16 mouse cellular contexts compared by ENCODE assay signal in the genomic region with DNA sequence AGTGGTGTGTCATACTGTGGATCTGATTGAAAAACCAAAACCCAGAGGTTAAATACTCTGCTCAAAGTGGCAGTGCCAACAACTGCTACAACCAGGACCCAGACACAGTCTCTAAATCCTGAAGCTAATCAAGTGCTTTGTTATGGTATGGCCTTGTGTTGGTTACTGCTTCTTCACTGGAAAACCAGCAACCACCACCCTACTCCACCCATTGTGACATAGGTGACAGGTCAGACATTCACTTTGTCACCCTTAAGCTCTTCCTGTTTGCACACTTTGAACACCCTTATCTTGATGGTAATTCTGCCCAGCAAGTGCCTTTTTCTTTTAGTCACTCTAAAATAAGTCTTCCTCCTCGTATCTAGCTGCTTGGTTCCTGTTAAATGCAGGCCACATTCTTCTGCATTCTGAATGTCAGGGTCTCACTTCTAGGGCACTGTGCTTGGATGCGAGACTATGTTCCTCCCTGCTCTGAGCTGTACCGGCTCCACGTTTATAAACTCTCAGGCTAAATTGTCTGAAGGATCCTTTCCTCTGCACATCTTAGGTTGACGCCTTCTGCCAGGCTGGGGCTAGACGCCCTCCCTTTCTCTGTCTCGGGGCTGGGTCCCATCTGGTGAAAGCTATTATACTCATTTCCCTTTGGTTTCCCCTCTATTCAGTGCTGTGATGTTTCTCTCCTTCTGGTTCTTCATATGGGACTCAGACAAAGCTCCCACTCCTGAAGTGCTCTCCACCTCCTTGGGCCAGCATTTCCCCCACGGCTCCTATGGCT. TPM values are rescaled to one million over a fixed set of nuclear protein-coding genes. Genes with fewer than 3 reads are reported as not detected.
DNase-seq lines count a peak whose midpoint lies in the region; ATAC-seq lines count a peak whose summit lies in the region.
"Had no signal": no experiment of that assay in that cellular context is flagged by ENCODE, and none has a peak within 500 bp of the region (broad histone marks: within the 10 kb centered on the region; RNA-seq: fewer than 3 reads in every experiment).

No protein-coding gene starts in this region.

- intact Hi-C loops in gastrocnemius, postnatal 14 days (cut with DNase I; ENCODE audit: low total_unique reads), result no loop called here

- ATAC-seq in megakaryocyte, adult 5-6 weeks (ENCODE audit: poor library complexity, severe bottlenecking), result peak; percentile 68
- ATAC-seq: midbrain, embryonic 16.5 days had no signal

- peak; percentile 11 for DNase-seq in adrenal gland, adult 2 months
- no peak for DNase-seq in adrenal gland, adult 18-20 months (ENCODE audit: low spot score in 2 of 2)
- DNase-seq in spleen, postnatal 36 days (ENCODE audit: low spot score in 2 of 2), result peak; percentile 35 to 36
- DNase-seq in spleen, adult 18-20 months, result no peak
- DNase-seq in thymus, postnatal 4 days, result peak; percentile 51
- DNase-seq in frontal cortex, postnatal 36 days (ENCODE audit: low spot score in 2 of 2), result no peak
- DNase-seq in gastrocnemius, postnatal 14 days, result no peak
- DNase-seq: adrenal gland, postnatal 14 days; embryo, embryonic 11 days; heart, postnatal 14 days; kidney, adult 2 months; lung, adult 2 months; right cerebral cortex, postnatal 14 days had no signal

RNA-seq across cellular contexts. Expression of a gene that starts 30.8 kb away (rescaled TPM):
- not detected for total RNA-seq in adrenal gland, adult 2 months (2021)
- polyA plus RNA-seq in adrenal gland, adult 2 months (2012; rRNA removed), result not detected in 2 replicates
- not detected for total RNA-seq in adrenal gland, adult 18-20 months (2021)
- not detected in 2 replicates for total RNA-seq in megakaryocyte, adult 5-6 weeks (2015)
- 0.65 TPM in 1 of 2 replicates, not detected in the other for total RNA-seq in megakaryocyte, adult 5-6 weeks (2017)
- total RNA-seq in gastrocnemius, postnatal 14 days (2021), result not detected
- total RNA-seq: adrenal gland, postnatal 14 days; heart, postnatal 14 days; layer of hippocampus, adult 2 months had no signal
- polyA plus RNA-seq: lung, adult 2 months; midbrain, embryonic 16.5 days had no signal

Comparison
In these comparisons a context has a peak if more than half of its experiments do, and no peak if none do; other contexts are left out.
1. DNase-seq: peak in adrenal gland, adult 2 months (single experiment), spleen, postnatal 36 days (2 of 2) and thymus, postnatal 4 days (single experiment); none in adrenal gland, adult 18-20 months (0 of 2), spleen, adult 18-20 months (0 of 2), frontal cortex, postnatal 36 days (0 of 2) and gastrocnemius, postnatal 14 days (single experiment).